Comparison of ENCODE assay signal across 8 mouse cellular contexts in genomic region chr2:157566260-157566952, GRCm38 (mm10). TPM values are rescaled to one million over a fixed set of nuclear protein-coding genes. Genes with fewer than 3 reads are reported as not detected.
A peak's percentile ranks its signal among the peaks of the same experiment; 100 is the strongest.
DNase-seq lines count a peak whose midpoint lies in the region; ATAC-seq lines count a peak whose summit lies in the region.

No protein-coding gene starts in this region.

- WGBS in intestine, embryonic 15.5 days, result under 1% methylated on average over 36 of the region's 36 CpGs

- peaks cover 12% of the 10 kb centered on the region for H3K36me3 ChIP-seq in intestine, embryonic 15.5 days

- H3K27me3 ChIP-seq in intestine, embryonic 15.5 days (replicated peaks), result no peaks in the 10 kb centered on the region

- H3K4me1 ChIP-seq in intestine, embryonic 15.5 days (replicated peaks), result peaks cover 31% of the 10 kb centered on the region

- H3K27ac ChIP-seq in intestine, embryonic 15.5 days, result peak overlapping the region; percentile 88

- peak; percentile 88 for DNase-seq in adrenal gland, postnatal 10 days
- peak; percentile 93 for DNase-seq in embryo, embryonic 9.5 days (ENCODE audit: extremely low spot score)
- peak; percentile 75 to 84 for DNase-seq in gastrocnemius, postnatal 36 days
- peak; percentile 87 to 90 for DNase-seq in left cerebral cortex, postnatal 25 days (ENCODE audit: low spot score in 2 of 2)
- peak; percentile 87 for DNase-seq in mesoderm, embryonic 11.5 days (ENCODE audit: low read depth, low spot score)
- peak; percentile 84 for DNase-seq in right cerebral cortex, postnatal 25 days
- peak; percentile 83 for DNase-seq in urinary bladder, postnatal 36 days (ENCODE audit: low spot score in 2 of 2)

- H3K9me3 ChIP-seq in intestine, embryonic 15.5 days, result no peaks in the 10 kb centered on the region

- H3K4me3 ChIP-seq in intestine, embryonic 15.5 days (replicated peaks), result peak overlapping the region; percentile 100

- peak overlapping the region; percentile 82 for H3K4me2 ChIP-seq in intestine, embryonic 15.5 days (replicated peaks)

- peak; percentile 89 for ATAC-seq in intestine, embryonic 15.5 days

- intact Hi-C loops in gastrocnemius, postnatal 36 days (cut with DNase I), result no loop called here
- intact Hi-C loops in left cerebral cortex, postnatal 25 days (cut with DNase I), result loop anchor here (2.0 to 10.0 kb wide), 2 partner anchors 226 to 432 kb away; partner anchors contain the start of gene Samhd1

- peak overlapping the region; percentile 95 for H3K9ac ChIP-seq in intestine, embryonic 15.5 days

RNA-seq across cellular contexts. Expression of gene Blcap, which starts 4.7 kb away (rescaled TPM):
- total RNA-seq in adrenal gland, postnatal 10 days (2021), result 10 to 100 TPM; 79.7 to 99.3 TPM
- total RNA-seq in gastrocnemius, postnatal 36 days (2021), result 10 to 100 TPM; 25.4 to 25.6 TPM
- 39.2 and 40.9 TPM in 2 replicates for polyA plus RNA-seq in intestine, embryonic 15.5 days (2015; fragmentation: Nextera tagmentation; extraction: Ambion mirVana)
- 100 to 1,000 TPM; 111 to 112 TPM for total RNA-seq in left cerebral cortex, postnatal 25 days (2021)

RNA-seq across cellular contexts. Expression of gene Nnat, which starts 6.5 kb away (rescaled TPM):
- total RNA-seq in adrenal gland, postnatal 10 days (2021), result 100 to 1,000 TPM; 184 to 187 TPM
- 1 to 10 TPM in 1 of 2 experiments, under 1 TPM in 1; 0.84 to 1.9 TPM for total RNA-seq in gastrocnemius, postnatal 36 days (2021)
- polyA plus RNA-seq in intestine, embryonic 15.5 days (2015; fragmentation: Nextera tagmentation; extraction: Ambion mirVana), result 428 and 457 TPM in 2 replicates
- total RNA-seq in left cerebral cortex, postnatal 25 days (2021), result 100 to 1,000 TPM; 234 to 293 TPM

Comparison
In these comparisons a context has a peak if more than half of its experiments do, and no peak if none do; other contexts are left out.
1. Peak in every context shown above with its lines: DNase-seq, ATAC-seq, H3K4me3 ChIP-seq and H3K27ac ChIP-seq.
2. RNA of gene Nnat, which starts 6.5 kb away (total RNA-seq): 234 to 293 TPM in left cerebral cortex, postnatal 25 days and 184 to 187 TPM in adrenal gland, postnatal 10 days; 0.84 to 1.9 TPM in gastrocnemius, postnatal 36 days; every median in the first group is over 10 times any median in the second.